Mouse (Mus musculus) midbrain, embryonic 13.5 days (tissue): ENCODE results near the gene Cers6. TPM values are rescaled to one million over a fixed set of nuclear protein-coding genes. Genes with fewer than 3 reads are reported as not detected.

Source experiments
- ATAC-seq: fragments of 200-750 bp; cut with Nextera tagmentation; 2 replicates; pipeline ENCODE4 v1.8.0; 2017; ENCODE audit warnings: mild to moderate bottlenecking, moderate TSS enrichment, moderate library complexity
- H3K27ac ChIP-seq: fragments of 300-500 bp; sonication (generic); 2 replicates; pipeline ENCODE4 v1.5.1; 2015; ENCODE audit warnings: inconsistent platforms, mild to moderate bottlenecking, moderate library complexity
- H3K27me3 ChIP-seq: fragments of 300-500 bp; sonication (generic); 2 replicates; pipeline ENCODE4 v1.6.1; 2015; ENCODE audit warnings: mild to moderate bottlenecking, inconsistent platforms
- H3K36me3 ChIP-seq: fragments of 300-500 bp; sonication (generic); 2 replicates; pipeline ENCODE4 v1.6.1; 2015; ENCODE audit warnings: mild to moderate bottlenecking, inconsistent platforms
- H3K4me1 ChIP-seq: fragments of 300-500 bp; sonication (generic); replicated peaks from 2 replicates; pipeline ENCODE4 v1.6.1; 2015; ENCODE audit warnings: inconsistent platforms
- H3K4me2 ChIP-seq: fragments of 300-500 bp; sonication (generic); replicated peaks from 2 replicates; pipeline ENCODE4 v1.6.1; 2015; ENCODE audit warnings: moderate library complexity, mild to moderate bottlenecking, inconsistent platforms
- H3K4me3 ChIP-seq: fragments of 300-500 bp; sonication (generic); replicated peaks from 2 replicates; pipeline ENCODE4 v1.5.1; 2015; ENCODE audit warnings: mild to moderate bottlenecking, inconsistent platforms
- H3K9ac ChIP-seq: fragments of 300-500 bp; sonication (generic); replicated peaks from 2 replicates; pipeline ENCODE4 v1.6.1; 2015; ENCODE audit warnings: mild to moderate bottlenecking, inconsistent platforms
- H3K9me3 ChIP-seq: fragments of 300-500 bp; sonication (generic); 2 replicates; pipeline ENCODE4 v1.6.1; 2016; ENCODE audit warnings: mild to moderate bottlenecking, inconsistent platforms
- WGBS: fragments of 180-500 bp; shearing (Covaris S2); methylation state at CpG from one replicate; pipeline ENCODE4 v1.1.7; 2015; 5-methylcytosine and 5-hydroxymethylcytosine counted together
- polyA plus RNA-seq: library from polyadenylated mRNA; unstranded; fragments of >200 nt; fragmentation: Nextera tagmentation; extraction: Ambion mirVana; gene quantifications from 2 replicates; pipeline ENCODE4 v1.2.1, GENCODE M21; 2015

Gene Cers6
- polyA plus RNA-seq, 1 experiment from 2014 or later, result 54.5 TPM

DNA sequence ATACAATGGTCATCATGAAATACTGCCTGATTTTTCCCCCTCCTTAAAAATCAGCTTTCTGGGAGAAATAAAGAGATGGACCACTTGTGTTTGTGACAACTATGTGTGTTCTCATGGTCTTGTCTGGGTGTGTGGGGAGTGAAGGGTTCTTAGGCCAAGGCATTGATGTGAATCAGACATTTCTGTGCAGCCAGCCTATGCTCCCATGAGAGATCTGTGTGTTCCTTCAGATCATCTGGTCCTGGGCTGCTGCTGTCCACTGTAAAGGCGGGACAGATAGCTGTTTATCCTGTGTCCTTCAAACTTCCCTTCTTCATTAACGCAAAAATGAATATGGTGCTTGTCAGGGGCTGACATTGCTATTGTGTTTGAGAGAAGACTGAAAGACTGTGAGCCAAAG is 150.6 kb downstream of the Cers6 start:
- no peaks in the 10 kb centered on the region for H3K27me3 ChIP-seq
- H3K4me1 ChIP-seq, result peaks cover 27% of the 10 kb centered on the region
- H3K4me3 ChIP-seq, result no peak overlapping the region
- H3K9me3 ChIP-seq, result no peaks in the 10 kb centered on the region
- H3K36me3 ChIP-seq, result no peaks in the 10 kb centered on the region
- peak overlapping the region; percentile 77 for H3K27ac ChIP-seq
- peak; percentile 46 for ATAC-seq
- WGBS, result 76% methylated on average over 2 of the region's 2 CpGs
- H3K4me2 ChIP-seq, result peak overlapping the region; percentile 21; the same call in 1 of the 2 replicates
- H3K9ac ChIP-seq, result no peak overlapping the region

DNA sequence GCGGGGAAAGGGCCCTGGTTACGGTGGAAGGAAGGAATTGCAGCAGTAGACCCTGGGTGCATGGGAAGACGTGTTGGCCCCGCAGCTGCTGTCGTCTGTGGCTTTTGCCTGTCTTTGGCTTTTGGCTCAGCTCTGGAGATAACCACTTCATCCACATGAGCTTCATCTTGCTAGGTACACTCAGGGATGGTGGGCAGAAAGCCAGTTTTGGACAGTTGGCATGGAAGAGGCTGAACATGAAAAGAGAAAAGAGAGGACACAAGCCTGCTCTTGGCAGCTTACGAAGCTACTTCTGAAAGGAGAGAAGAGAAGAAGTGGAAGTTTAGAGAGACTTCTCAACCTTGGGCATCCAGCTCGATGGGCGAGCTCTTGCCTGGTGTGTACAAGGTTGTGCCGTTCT is 153.0 kb downstream of the Cers6 start:
- Histone ChIP-seq H3K9me3 (no peaks in the 10 kb centered on the region), H3K9ac (no peak overlapping the region), H3K4me3 (no peak overlapping the region), H3K27ac (no peak overlapping the region), H3K27me3 (no peaks in the 10 kb centered on the region), H3K36me3 (no peaks in the 10 kb centered on the region), H3K4me2 (no peak overlapping the region), H3K4me1 (peaks cover 27% of the 10 kb centered on the region)
- WGBS, result 94% methylated on average over 9 of the region's 9 CpGs
- ATAC-seq, result no peak

DNA sequence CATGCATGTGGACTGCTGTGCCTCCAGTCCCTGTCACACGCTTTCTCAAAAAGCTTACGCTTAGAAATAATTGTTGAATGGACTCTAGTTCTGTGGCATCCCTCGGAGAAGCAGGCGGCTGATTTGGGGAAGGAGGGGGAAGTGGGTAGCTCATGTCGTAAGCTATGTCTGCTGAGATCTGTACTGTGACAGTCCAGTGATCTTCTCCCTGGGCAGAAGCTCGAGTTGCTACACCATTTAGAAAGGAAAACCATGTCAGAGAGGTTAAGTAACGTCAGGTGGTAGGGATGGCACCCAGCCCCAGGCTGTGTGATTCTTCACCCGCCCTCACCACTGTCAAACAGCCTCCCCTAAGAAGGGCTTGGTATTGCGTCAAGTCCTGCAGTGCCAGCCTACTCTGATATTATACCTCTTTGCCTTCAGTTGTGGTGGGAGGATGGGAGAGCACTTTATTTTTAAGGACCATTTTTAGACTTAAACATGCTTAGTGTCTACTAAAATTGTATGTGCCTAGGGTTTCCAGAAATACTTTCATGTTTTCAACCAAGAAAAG is 154.0 kb downstream of the Cers6 start:
- 81% methylated on average over 9 of the region's 9 CpGs for WGBS

DNA sequence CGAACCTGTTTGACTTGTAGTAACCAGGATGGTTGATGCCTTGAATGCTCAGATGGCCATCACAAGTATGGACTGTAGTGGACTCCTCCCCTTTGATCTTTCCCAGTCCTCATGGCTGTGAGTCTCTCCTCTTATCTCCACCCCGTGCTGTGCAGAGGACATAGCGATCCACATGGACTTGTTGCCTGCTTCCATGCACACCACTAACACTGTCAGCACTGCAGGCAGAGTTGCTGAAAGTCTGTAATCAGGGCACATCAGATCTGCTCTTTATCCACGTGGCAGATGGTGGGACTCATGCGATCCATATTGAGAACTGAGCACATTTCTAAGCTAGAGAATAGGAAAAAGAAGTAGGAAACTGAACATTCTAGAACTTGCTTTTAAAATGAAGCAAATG is 154.6 kb downstream of the Cers6 start:
- no peak overlapping the region for H3K9ac ChIP-seq
- no peak for ATAC-seq
- WGBS, result 92% methylated on average over 5 of the region's 5 CpGs
- no peak overlapping the region for H3K4me2 ChIP-seq
- no peak overlapping the region for H3K27ac ChIP-seq
- no peaks in the 10 kb centered on the region for H3K36me3 ChIP-seq
- H3K27me3 ChIP-seq, result no peaks in the 10 kb centered on the region
- no peaks in the 10 kb centered on the region for H3K9me3 ChIP-seq
- peaks cover 21% of the 10 kb centered on the region for H3K4me1 ChIP-seq
- no peak overlapping the region for H3K4me3 ChIP-seq

More for the DNA sequence above, 154.0 kb downstream of the Cers6 start:
- Histone ChIP-seq H3K36me3 (no peaks in the 10 kb centered on the region), H3K27me3 (no peaks in the 10 kb centered on the region), H3K4me1 (peaks cover 27% of the 10 kb centered on the region), H3K4me2 (no peak overlapping the region), H3K9me3 (no peaks in the 10 kb centered on the region), H3K4me3 (no peak overlapping the region), H3K9ac (no peak overlapping the region), H3K27ac (no peak overlapping the region)
- ATAC-seq, result no peak

DNA sequence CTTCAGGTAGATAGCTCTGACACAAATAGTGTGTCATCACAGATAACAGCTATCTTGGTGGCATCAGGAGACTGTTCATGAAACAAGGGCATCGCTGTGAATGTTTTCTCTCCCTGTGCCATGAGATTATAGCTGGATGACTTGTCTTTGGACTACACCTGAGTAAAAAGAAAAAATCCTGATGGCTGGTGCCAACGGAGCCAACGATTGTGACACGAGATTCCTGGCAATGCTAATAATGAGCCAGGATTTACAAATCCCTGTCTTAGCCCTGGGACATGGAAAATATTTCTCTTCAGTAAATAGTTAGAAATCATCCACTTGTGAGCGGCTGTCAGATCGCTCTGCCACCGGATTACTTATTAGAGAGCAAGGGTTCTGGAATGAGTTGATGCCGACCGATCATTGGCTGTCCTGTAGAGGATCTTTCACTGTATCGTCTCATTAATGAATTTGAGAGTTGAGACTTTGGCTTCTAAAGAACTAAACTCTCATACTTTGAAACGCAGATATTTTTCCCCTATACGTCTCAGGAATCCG is 157.9 kb downstream of the Cers6 start:
- H3K4me2 ChIP-seq, result no peak overlapping the region
- 94% methylated on average over 13 of the region's 13 CpGs for WGBS
- no peaks in the 10 kb centered on the region; the same call in 1 of the 2 replicates for H3K4me1 ChIP-seq
- H3K9me3 ChIP-seq, result no peaks in the 10 kb centered on the region
- no peak for ATAC-seq
- no peak overlapping the region for H3K4me3 ChIP-seq
- H3K9ac ChIP-seq, result no peak overlapping the region
- H3K27ac ChIP-seq, result no peak overlapping the region
- no peaks in the 10 kb centered on the region for H3K36me3 ChIP-seq
- no peaks in the 10 kb centered on the region for H3K27me3 ChIP-seq

DNA sequence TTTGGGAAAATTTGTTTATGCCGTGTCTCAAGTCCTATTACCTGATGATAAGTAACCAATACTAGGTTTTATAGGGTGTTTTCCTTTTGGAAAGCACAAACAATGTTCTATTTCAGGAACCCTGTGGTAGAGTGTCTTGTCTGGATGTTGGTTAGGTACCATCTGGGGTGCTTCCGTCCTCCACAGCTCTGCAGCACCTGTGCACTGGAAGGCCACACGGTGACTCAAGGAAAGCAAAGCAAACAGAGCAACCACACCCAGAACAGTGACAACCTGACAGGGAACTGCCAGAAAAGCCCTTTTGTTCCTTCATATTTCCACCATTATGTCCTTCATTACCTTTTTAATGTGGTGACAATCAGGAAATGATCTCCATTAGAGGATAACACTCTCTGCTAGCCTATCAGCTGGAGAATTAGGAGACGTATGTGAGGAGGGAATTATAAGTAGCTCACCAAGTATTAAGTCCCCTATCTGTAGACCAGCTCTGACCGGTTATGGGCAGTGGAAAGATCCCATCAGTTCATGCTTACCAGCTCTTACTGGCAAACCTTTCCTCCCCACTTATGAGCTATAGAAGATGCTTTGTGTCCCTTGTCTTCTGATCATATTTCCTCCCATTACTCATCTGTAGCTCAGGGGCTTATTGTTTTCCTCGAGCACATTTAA is 158.7 kb downstream of the Cers6 start:
- H3K36me3 ChIP-seq, result no peaks in the 10 kb centered on the region
- H3K27me3 ChIP-seq, result no peaks in the 10 kb centered on the region
- H3K9me3 ChIP-seq, result no peaks in the 10 kb centered on the region
- no peak overlapping the region for H3K27ac ChIP-seq
- H3K4me2 ChIP-seq, result no peak overlapping the region
- 88% methylated on average over 6 of the region's 6 CpGs for WGBS
- no peaks in the 10 kb centered on the region; the same call in 1 of the 2 replicates for H3K4me1 ChIP-seq
- ATAC-seq, result no peak
- H3K4me3 ChIP-seq, result no peak overlapping the region
- no peak overlapping the region for H3K9ac ChIP-seq

DNA sequence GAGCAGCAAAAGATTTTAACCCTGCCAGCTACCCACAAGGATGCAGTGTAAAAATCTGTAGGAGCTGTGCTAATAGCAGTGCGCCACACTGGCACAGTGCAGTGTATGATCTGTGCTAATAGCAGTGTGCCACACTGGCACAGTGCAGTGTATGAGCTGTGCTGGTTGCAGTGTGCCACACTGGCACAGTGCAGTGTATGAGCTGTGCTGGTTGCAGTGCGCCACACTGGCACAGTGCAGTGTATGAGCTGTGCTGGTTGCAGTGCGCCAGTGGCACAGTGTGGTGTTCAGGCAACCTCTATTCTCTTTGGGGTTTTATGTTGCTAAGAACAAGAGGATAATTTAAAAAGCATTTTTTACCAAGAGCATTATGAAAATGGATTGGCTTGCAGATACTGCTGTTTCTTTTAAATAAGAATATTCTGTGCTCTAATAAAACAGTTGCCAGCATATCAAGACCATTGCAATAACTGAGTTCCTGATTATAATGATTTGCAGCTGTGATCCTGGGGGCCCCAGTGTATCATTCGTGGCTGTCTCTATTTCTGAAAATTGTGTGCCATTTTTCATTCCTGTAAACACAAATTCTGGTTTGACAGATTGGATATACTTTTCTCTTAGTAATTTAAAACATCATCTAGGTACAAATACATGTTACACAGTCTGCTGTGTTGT is 159.5 kb downstream of the Cers6 start:
- no peaks in the 10 kb centered on the region for H3K27me3 ChIP-seq
- no peak overlapping the region for H3K27ac ChIP-seq
- no peak overlapping the region for H3K9ac ChIP-seq
- ATAC-seq, result peak; percentile 37; the same call in 1 of the 2 replicates
- H3K4me1 ChIP-seq, result no peaks in the 10 kb centered on the region; the same call in 1 of the 2 replicates
- H3K9me3 ChIP-seq, result no peaks in the 10 kb centered on the region
- WGBS, result 86% methylated on average over 4 of the region's 4 CpGs
- H3K4me3 ChIP-seq, result no peak overlapping the region
- no peak overlapping the region for H3K4me2 ChIP-seq
- H3K36me3 ChIP-seq, result no peaks in the 10 kb centered on the region

DNA sequence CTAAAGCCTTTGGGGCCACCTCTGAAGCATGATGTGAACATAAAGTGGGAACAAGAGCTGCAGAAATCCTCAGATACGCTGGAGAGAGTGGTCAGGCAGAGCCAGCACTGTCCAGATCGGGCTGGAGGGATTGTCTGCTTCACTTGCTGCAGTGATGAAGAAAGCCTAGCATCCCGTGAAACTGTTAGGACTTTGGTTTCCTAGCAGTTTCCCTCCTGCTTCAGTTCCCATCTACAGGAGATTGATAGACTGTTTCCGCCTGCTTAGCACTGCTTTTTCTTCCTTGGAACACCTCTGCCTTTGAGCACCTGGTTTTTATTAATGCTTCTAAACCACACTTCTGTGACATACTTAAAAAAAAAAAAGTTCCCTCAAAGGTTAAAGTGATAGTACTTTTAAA is 160.3 kb downstream of the Cers6 start:
- WGBS, result 45% methylated on average over 4 of the region's 4 CpGs
- Histone ChIP-seq H3K27ac (no peak overlapping the region), H3K4me1 (no peaks in the 10 kb centered on the region; the same call in 1 of the 2 replicates)

DNA sequence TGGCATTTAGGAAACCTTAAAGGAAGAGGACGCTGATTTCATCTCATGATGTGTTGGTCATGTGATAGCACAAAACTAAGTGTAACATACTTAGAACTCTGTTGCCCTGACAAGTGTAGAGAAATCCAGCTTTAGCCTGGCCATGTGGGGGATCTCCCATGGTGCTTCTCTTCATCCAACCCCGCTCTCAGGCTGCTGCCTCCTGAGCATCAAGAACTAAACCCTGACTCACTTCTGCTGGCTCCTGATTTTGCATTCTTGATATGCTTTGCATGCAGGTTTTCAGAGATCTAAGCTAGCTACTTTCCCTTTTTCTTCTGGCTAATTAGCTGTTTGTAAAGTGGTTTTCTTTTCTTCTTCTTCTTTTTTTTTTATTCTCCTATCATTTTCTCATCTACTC is 163.6 kb downstream of the Cers6 start:
- H3K9ac ChIP-seq, result no peak overlapping the region
- 83% methylated on average over 2 of the region's 2 CpGs for WGBS
- no peaks in the 10 kb centered on the region for H3K36me3 ChIP-seq
- no peak for ATAC-seq
- H3K27me3 ChIP-seq, result no peaks in the 10 kb centered on the region
- no peaks in the 10 kb centered on the region; the same call in 1 of the 2 replicates for H3K9me3 ChIP-seq
- no peak overlapping the region for H3K4me2 ChIP-seq
- no peak overlapping the region for H3K4me3 ChIP-seq
- H3K27ac ChIP-seq, result no peak overlapping the region
- H3K4me1 ChIP-seq, result no peaks in the 10 kb centered on the region; the same call in 1 of the 2 replicates

More for the DNA sequence above, 160.3 kb downstream of the Cers6 start:
- ATAC-seq, result no peak
- Histone ChIP-seq H3K9ac (no peak overlapping the region), H3K27me3 (no peaks in the 10 kb centered on the region), H3K4me3 (no peak overlapping the region), H3K36me3 (no peaks in the 10 kb centered on the region), H3K4me2 (no peak overlapping the region), H3K9me3 (no peaks in the 10 kb centered on the region)

DNA sequence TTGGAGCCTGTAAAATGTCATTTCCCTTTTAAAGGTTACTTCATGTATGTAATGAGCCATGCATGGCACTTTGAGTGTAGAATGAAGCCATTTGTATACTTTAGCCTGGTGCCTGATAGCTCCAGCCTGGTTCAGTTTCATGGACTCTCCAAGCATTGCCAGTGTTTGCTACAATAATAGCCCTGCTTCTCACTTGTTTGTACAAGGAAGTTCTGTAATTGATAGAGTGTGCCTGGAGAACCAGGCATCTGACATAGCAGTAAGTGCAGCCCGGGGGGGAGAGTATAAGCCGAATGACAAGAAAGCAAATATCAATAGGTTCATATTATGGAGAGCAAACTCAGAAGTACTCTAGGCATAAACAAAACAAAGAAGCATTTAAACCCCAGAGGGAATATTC is 171.3 kb downstream of the Cers6 start:
- 0 out of 2 replicates have a peak, but pooled peaks cover 4% of the 10 kb centered on the region for H3K4me1 ChIP-seq
- H3K4me2 ChIP-seq, result no peak overlapping the region
- H3K36me3 ChIP-seq, result no peaks in the 10 kb centered on the region
- H3K27me3 ChIP-seq, result no peaks in the 10 kb centered on the region
- WGBS, result 77% methylated on average over 2 of the region's 2 CpGs
- 0 out of 2 replicates have a peak, but pooled peaks have one; percentile 20 for ATAC-seq
- no peaks in the 10 kb centered on the region; the same call in 1 of the 2 replicates for H3K9me3 ChIP-seq
- no peak overlapping the region for H3K9ac ChIP-seq
- peak overlapping the region; percentile 31; the same call in 1 of the 2 replicates for H3K27ac ChIP-seq
- H3K4me3 ChIP-seq, result no peak overlapping the region

DNA sequence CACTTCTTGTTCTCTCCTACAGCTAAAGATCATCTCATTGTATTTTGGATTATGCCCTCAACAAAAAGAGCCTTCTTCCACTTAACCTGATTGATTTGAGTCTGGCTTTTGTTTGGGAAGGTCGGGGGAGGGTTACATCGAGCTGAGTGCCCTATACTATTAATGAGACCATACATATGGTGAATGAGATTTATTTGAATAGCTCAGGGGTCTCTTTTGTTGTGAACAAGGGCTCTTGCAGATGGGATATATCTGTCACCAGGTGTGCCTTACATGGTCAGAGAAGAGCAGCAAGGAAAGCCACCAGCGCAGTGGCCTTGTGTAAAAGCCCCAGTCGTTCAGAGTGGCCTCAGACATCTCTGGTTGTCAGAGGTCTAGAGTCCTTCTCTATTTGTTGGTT is 174.2 kb downstream of the Cers6 start:
- WGBS, result 6% methylated on average over 4 of the region's 4 CpGs
- Histone ChIP-seq H3K4me1 (0 out of 2 replicates have a peak, but pooled peaks cover 4% of the 10 kb centered on the region), H3K4me2 (no peak overlapping the region), H3K27ac (no peak overlapping the region), H3K36me3 (no peaks in the 10 kb centered on the region), H3K9ac (no peak overlapping the region), H3K27me3 (no peaks in the 10 kb centered on the region), H3K4me3 (no peak overlapping the region), H3K9me3 (no peaks in the 10 kb centered on the region)
- ATAC-seq, result no peak

DNA sequence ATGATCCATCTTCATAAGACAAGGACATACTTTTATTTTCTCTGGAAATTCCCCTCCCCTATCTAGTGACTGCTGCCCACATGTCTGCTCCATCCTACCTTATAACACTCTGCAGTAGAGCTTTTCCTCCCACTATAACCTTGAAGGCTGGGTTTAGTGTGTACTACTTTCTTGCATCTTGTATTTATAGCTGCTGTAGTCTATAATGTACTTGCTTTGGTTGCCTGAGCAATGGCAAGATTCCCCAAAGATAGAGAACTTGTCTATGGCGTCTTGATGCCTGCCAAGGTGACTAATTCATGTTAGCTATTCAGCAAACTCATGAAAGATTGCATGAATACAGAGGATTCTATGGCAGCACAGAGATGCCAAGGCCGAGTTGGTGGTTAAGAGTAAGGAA is 176.1 kb downstream of the Cers6 start:
- H3K9me3 ChIP-seq, result no peaks in the 10 kb centered on the region
- H3K4me3 ChIP-seq, result no peak overlapping the region
- no peak overlapping the region for H3K9ac ChIP-seq
- no peaks in the 10 kb centered on the region for H3K27me3 ChIP-seq
- H3K36me3 ChIP-seq, result no peaks in the 10 kb centered on the region
- no peak overlapping the region for H3K27ac ChIP-seq
- ATAC-seq, result no peak
- H3K4me2 ChIP-seq, result no peak overlapping the region
- WGBS, result 83% methylated on average over 2 of the region's 2 CpGs
- H3K4me1 ChIP-seq, result peaks cover 4% of the 10 kb centered on the region; the same call in 1 of the 2 replicates
